Mouse (Mus musculus) neural tube, embryonic 15.5 days (tissue): ENCODE measurements around the gene Tenm3. TPM values are rescaled to one million over a fixed set of nuclear protein-coding genes. Genes with fewer than 3 reads are reported as not detected.
"Not testable (repeated sequence)": the region's sequence is repeated elsewhere in the genome, so short reads cannot be mapped to it uniquely, and the experiment has no call there.

Experiments
- ATAC-seq: fragments of 200-750 bp; cut with Nextera tagmentation; 2 replicates; pipeline ENCODE4 v1.8.0; 2017; ENCODE audit warnings: mild to moderate bottlenecking, moderate TSS enrichment, moderate library complexity; ENCODE audit not compliant: low FRiP score
- H3K27ac ChIP-seq: fragments of 300-500 bp; sonication (generic); replicated peaks from 2 replicates; pipeline ENCODE4 v1.5.1; 2015; ENCODE audit warnings: mild to moderate bottlenecking, inconsistent platforms
- H3K27me3 ChIP-seq: fragments of 300-500 bp; sonication (generic); replicated peaks from 2 replicates; pipeline ENCODE4 v1.6.1; 2015; ENCODE audit warnings: inconsistent platforms
- H3K36me3 ChIP-seq: fragments of 300-500 bp; sonication (generic); 2 replicates; pipeline ENCODE4 v1.6.1; 2015; ENCODE audit warnings: inconsistent platforms
- H3K4me1 ChIP-seq: fragments of 300-500 bp; sonication (generic); 2 replicates; pipeline ENCODE4 v1.6.1; 2015; ENCODE audit warnings: inconsistent platforms
- H3K4me2 ChIP-seq: fragments of 300-500 bp; sonication (generic); 2 replicates; pipeline ENCODE4 v1.6.1; 2015; ENCODE audit warnings: inconsistent platforms, mild to moderate bottlenecking, moderate library complexity
- H3K4me3 ChIP-seq: fragments of 300-500 bp; sonication (generic); replicated peaks from 2 replicates; pipeline ENCODE4 v1.5.1; 2015; ENCODE audit warnings: mild to moderate bottlenecking, inconsistent platforms
- H3K9ac ChIP-seq: fragments of 300-500 bp; sonication (generic); replicated peaks from 2 replicates; pipeline ENCODE4 v1.6.1; 2015; ENCODE audit warnings: mild to moderate bottlenecking, inconsistent platforms
- H3K9me3 ChIP-seq: fragments of 300-500 bp; sonication (generic); replicated peaks from 2 replicates; pipeline ENCODE4 v1.6.1; 2016; ENCODE audit warnings: inconsistent platforms
- WGBS: fragments of 180-500 bp; shearing (Covaris S2); methylation state at CpG from one replicate; pipeline ENCODE4 v1.1.7; 2015; ENCODE audit warnings: mixed read lengths; 5-methylcytosine and 5-hydroxymethylcytosine counted together
- polyA plus RNA-seq: library from polyadenylated mRNA; unstranded; fragments of >200 nt; fragmentation: Nextera tagmentation; extraction: Ambion mirVana; gene quantifications from 2 replicates; pipeline ENCODE4 v1.2.1, GENCODE M21; 2015

Gene Tenm3
- polyA plus RNA-seq, 1 experiment from 2014 or later: 37.7 TPM

DNA sequence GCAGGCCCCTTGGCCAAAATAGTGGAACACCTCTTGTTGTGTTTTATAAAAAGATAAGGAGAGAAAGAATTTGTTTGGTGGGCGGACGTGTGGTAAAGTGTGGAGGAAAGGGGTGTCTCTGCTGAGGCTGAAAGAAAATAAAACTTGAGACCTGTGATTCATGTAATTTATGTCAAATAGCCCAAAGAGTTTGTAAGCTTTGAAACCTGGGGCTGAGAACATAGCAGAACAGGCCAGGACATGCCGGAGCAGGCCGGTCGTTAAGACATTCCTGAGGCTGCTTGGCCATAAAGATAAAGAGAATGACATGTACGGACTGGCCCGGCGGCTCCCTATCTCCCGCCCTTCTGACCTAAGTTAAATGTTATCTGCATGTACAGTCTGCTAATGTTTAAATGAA lies 663.6 kb downstream of the Tenm3 start:
- not testable (repeated sequence) for H3K9ac ChIP-seq, H3K4me2 ChIP-seq, H3K9me3 ChIP-seq, H3K27ac ChIP-seq, H3K4me1 ChIP-seq, H3K36me3 ChIP-seq, H3K27me3 ChIP-seq, H3K4me3 ChIP-seq, ATAC-seq
- 89% methylated on average over 9 of the region's 9 CpGs for WGBS

DNA sequence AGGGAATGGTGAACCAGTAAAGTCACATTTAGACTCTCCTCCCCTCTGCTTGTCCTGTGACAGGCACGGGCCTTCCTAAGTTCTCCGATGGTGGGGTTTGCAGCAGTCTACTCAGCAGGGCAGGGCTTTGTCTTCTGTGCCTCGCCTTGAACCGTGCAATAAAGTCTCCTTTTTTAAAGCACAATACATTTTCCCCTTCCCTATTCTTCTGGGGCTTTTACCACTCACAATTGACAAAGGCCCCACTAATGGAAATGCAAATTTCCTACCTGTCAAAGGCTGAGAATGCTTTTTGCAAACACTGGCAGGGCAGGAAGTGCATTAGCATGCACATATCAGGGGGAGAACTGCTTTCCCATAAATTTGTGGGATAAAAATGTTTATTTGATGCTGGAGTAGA lies 664.8 kb downstream of the Tenm3 start:
- H3K4me3 ChIP-seq: no peak overlapping the region
- no peak overlapping the region for H3K4me2 ChIP-seq
- H3K36me3 ChIP-seq: no peaks in the 10 kb centered on the region
- no peak overlapping the region for H3K9ac ChIP-seq
- no peak for ATAC-seq
- H3K9me3 ChIP-seq: no peaks in the 10 kb centered on the region
- no peak overlapping the region for H3K27ac ChIP-seq
- no peaks in the 10 kb centered on the region for H3K27me3 ChIP-seq
- 25% methylated on average over 4 of the region's 4 CpGs for WGBS
- H3K4me1 ChIP-seq: peaks cover 5% of the 10 kb centered on the region

- no peaks in the 10 kb centered on the region for H3K27me3 ChIP-seq
- no peaks in the 10 kb centered on the region for H3K9me3 ChIP-seq
- H3K9ac ChIP-seq: no peak overlapping the region
- H3K36me3 ChIP-seq: no peaks in the 10 kb centered on the region
- WGBS: 100% methylated on average over 1 of the region's 1 CpGs
- H3K27ac ChIP-seq: no peak overlapping the region
- peaks cover 5% of the 10 kb centered on the region for H3K4me1 ChIP-seq
- no peak overlapping the region for H3K4me3 ChIP-seq
- no peak overlapping the region for H3K4me2 ChIP-seq
- ATAC-seq: no peak
Measured at GRCm38 (mm10) chr8:48177876-48178275, 665.9 kb downstream of the Tenm3 start.
